Mouse (Mus musculus): ENCODE measurements at regions not wholly inside any gene's neighbourhood (a gene's known extent, or its start where the extent isn't known, plus 50 kb on each side); places are given as distances from the start of the nearest gene placed in this dataset.

DNA sequence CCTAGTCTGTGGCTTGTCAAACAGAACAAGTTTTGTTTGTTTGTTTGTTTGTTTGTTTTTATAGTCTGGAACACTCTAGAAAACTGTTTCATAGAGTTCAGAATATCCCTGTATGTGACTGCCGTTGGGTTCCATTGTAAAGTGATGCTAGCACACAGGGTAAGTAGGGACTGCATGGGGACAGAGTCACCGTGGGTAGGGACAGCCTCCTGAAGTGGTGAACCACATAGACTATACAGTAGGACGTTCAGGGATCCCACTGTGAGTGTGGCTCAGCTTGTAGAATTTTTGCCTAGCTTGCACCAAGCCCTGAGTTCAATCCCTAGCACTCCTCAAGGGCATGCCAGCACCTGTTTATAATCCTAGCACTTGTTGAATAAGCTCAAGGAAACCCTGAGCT lies 253.1 kb downstream of the Ankrd50 start:
- TF ChIP-seq CTCF (IDR thresholded peaks at IDR 0.05; ENCODE audit: insufficient read depth, low read depth, low read length) (no peak), POLR2A (IDR thresholded peaks at IDR 0.05; ENCODE audit: insufficient read depth, low read depth, low read length) (no peak)
